Mouse (Mus musculus) A20 (cell line): Measurements from ENCODE around the gene Notch1.

Experiments used
- DNase-seq: peaks from one replicate; pipeline ENCODE4 v3.0.0-alpha.2; 2011; ENCODE audit warnings: low read depth, low spot score

The Notch1 gene

GRCm38 (mm10) chr2:26447451-26447850 lies 69.0 kb downstream of the Notch1 start:
- DNase-seq, result no peak

GRCm38 (mm10) chr2:26446671-26447070 lies 69.8 kb downstream of the Notch1 start:
- DNase-seq, result peak; percentile 4

- DNase-seq, result no peak
Measured at GRCm38 (mm10) chr2:26445666-26446445, 70.6 kb downstream of the Notch1 start.

- peak; percentile 100 for DNase-seq
Measured at GRCm38 (mm10) chr2:26444946-26445665, 71.4 kb downstream of the Notch1 start, which contains the start of gene Sec16a. Gene Sec16a (minus strand): TSS chr2:26445216.

- no peak for DNase-seq
Measured at GRCm38 (mm10) chr2:26444368-26444767, 72.1 kb downstream of the Notch1 start.

GRCm38 (mm10) chr2:26443876-26444275 lies 72.6 kb downstream of the Notch1 start:
- DNase-seq, result peak; percentile 40

GRCm38 (mm10) chr2:26442843-26443242 lies 73.6 kb downstream of the Notch1 start:
- peak; percentile 9 for DNase-seq

- no peak for DNase-seq
Measured at GRCm38 (mm10) chr2:26441688-26442087, 74.8 kb downstream of the Notch1 start.

GRCm38 (mm10) chr2:26441261-26441660 lies 75.2 kb downstream of the Notch1 start:
- DNase-seq, result no peak

GRCm38 (mm10) chr2:26439671-26440070 lies 76.8 kb downstream of the Notch1 start:
- no peak for DNase-seq

- DNase-seq, result no peak
Measured at GRCm38 (mm10) chr2:26438373-26438772, 78.1 kb downstream of the Notch1 start.

- no peak for DNase-seq
Measured at GRCm38 (mm10) chr2:26437221-26437620, 79.2 kb downstream of the Notch1 start.

- no peak for DNase-seq
Measured at GRCm38 (mm10) chr2:26434791-26435572, 81.5 kb downstream of the Notch1 start.

- DNase-seq, result no peak
Measured at GRCm38 (mm10) chr2:26429851-26430250, 86.6 kb downstream of the Notch1 start.

- DNase-seq, result no peak
Measured at GRCm38 (mm10) chr2:26424541-26424940, 91.9 kb downstream of the Notch1 start.

- DNase-seq, result no peak
Measured at GRCm38 (mm10) chr2:26423086-26423485, 93.4 kb downstream of the Notch1 start.

- DNase-seq, result no peak
Measured at GRCm38 (mm10) chr2:26421969-26422368, 94.5 kb downstream of the Notch1 start.

GRCm38 (mm10) chr2:26418120-26418519 lies 98.3 kb downstream of the Notch1 start:
- DNase-seq, result no peak

- no peak for DNase-seq
Measured at GRCm38 (mm10) chr2:26417066-26417465, 99.4 kb downstream of the Notch1 start.

- no peak for DNase-seq
Measured at GRCm38 (mm10) chr2:26410931-26411411, 105.5 kb downstream of the Notch1 start.

GRCm38 (mm10) chr2:26410091-26410490 lies 106.4 kb downstream of the Notch1 start:
- DNase-seq, result peak; percentile 25

- no peak for DNase-seq
Measured at GRCm38 (mm10) chr2:26409362-26409761, 107.1 kb downstream of the Notch1 start.
